Mouse (Mus musculus) heart, postnatal 0 days (tissue): ENCODE measurements around the gene Capn5. TPM values are rescaled to one million over a fixed set of nuclear protein-coding genes. Genes with fewer than 3 reads are reported as not detected.

ENCODE experiments used
- ATAC-seq: fragments of 200-750 bp; cut with Nextera tagmentation; 2 replicates; pipeline ENCODE4 v1.8.0; 2017; ENCODE audit warnings: low read depth, moderate number of reproducible peaks, moderate library complexity; ENCODE audit not compliant: insufficient read depth
- DNase-seq: peaks from one replicate; pipeline ENCODE4 v3.0.0-alpha.2; 2016; ENCODE audit warnings: low spot score
- H3K27ac ChIP-seq: fragments of 300-500 bp; sonication (generic); 2 replicates; pipeline ENCODE4 v1.5.1; 2014; ENCODE audit warnings: low read depth, mild to moderate bottlenecking
- H3K27me3 ChIP-seq: fragments of 300-500 bp; sonication (generic); 2 replicates; pipeline ENCODE4 v1.6.1; 2014; ENCODE audit warnings: low read length, mixed read lengths; ENCODE audit not compliant: control insufficient read depth, insufficient read depth
- H3K36me3 ChIP-seq: fragments of 300-500 bp; sonication (generic); replicated peaks from 2 replicates; pipeline ENCODE4 v1.6.1; 2014; ENCODE audit warnings: low read length, mixed read lengths; ENCODE audit not compliant: control insufficient read depth, insufficient read depth
- H3K4me1 ChIP-seq: fragments of 300-500 bp; sonication (generic); 2 replicates; pipeline ENCODE4 v1.6.1; 2014; ENCODE audit warnings: antibody characterized with exemption; ENCODE audit not compliant: control insufficient read depth, insufficient read depth
- H3K4me2 ChIP-seq: fragments of 300-500 bp; sonication (generic); 2 replicates; pipeline ENCODE4 v1.6.1; 2014; ENCODE audit warnings: low read depth, mild to moderate bottlenecking, low read length, moderate library complexity
- H3K4me3 ChIP-seq: fragments of 300-500 bp; sonication (generic); 2 replicates; pipeline ENCODE4 v1.5.1; 2014; ENCODE audit warnings: low read depth, low read length
- H3K9ac ChIP-seq: fragments of 300-500 bp; sonication (generic); replicated peaks from 2 replicates; pipeline ENCODE4 v1.6.1; 2014; ENCODE audit warnings: low read depth, low read length, mixed read lengths
- H3K9me3 ChIP-seq: fragments of 300-500 bp; sonication (generic); replicated peaks from 2 replicates; pipeline ENCODE4 v1.6.1; 2016; ENCODE audit warnings: low read length; ENCODE audit not compliant: control insufficient read depth
- CTCF ChIP-seq: IDR thresholded peaks from 2 replicates; pipeline ENCODE4 v1.5.1; 2016; ENCODE audit warnings: antibody characterized with exemption, control low read depth, low read depth
- EP300 ChIP-seq: IDR thresholded peaks from 2 replicates; pipeline ENCODE4 v1.6.1; 2016; ENCODE audit warnings: antibody characterized with exemption, low read depth
- WGBS: fragments of 180-500 bp; shearing (Covaris S2); extraction: QIAGEN DNeasy Blood & Tissue Kit; methylation state at CpG from one replicate; pipeline ENCODE4 v1.1.7; 2014; 5-methylcytosine and 5-hydroxymethylcytosine counted together
- polyA plus RNA-seq: library from polyadenylated mRNA; unstranded; fragments of >200 nt; fragmentation: Nextera tagmentation; extraction: Ambion mirVana; gene quantifications from 2 replicates; pipeline ENCODE4 v1.2.1, GENCODE M21; 2015
- total RNA-seq: library from RNA; depleted of rRNA; stranded (reverse); fragments of >200 nt; gene quantifications from 2 replicates; pipeline ENCODE4 v1.2.3, GENCODE M21; 2014; ENCODE audit warnings: low replicate concordance

Capn5 gene
- total and polyA plus RNA-seq, 2 experiments from 2014 or later: 1.1 to 5.6 TPM

- Histone ChIP-seq H3K27ac (no peak overlapping the region), H3K9ac (no peak overlapping the region), H3K36me3 (no peaks in the 10 kb centered on the region), H3K4me3 (no peak overlapping the region), H3K27me3 (peaks cover 3% of the 10 kb centered on the region; the same call in 1 of the 2 replicates), H3K4me2 (no peak overlapping the region), H3K4me1 (peaks cover 11% of the 10 kb centered on the region), H3K9me3 (no peaks in the 10 kb centered on the region)
- TF ChIP-seq CTCF (no peak), EP300 (no peak)
- WGBS: 18% methylated on average over 9 of the region's 9 CpGs
- no peak for DNase-seq
- ATAC-seq: no peak
Measured at GRCm38 (mm10) chr7:98139216-98139615, 38.9 kb downstream of the Capn5 start.

GRCm38 (mm10) chr7:98137995-98138394, 40.1 kb downstream of the Capn5 start:
- DNase-seq (no peak), ATAC-seq (no peak)
- 70% methylated on average over 2 of the region's 2 CpGs for WGBS
- H3K4me2 ChIP-seq: no peak overlapping the region
- no peak overlapping the region for H3K27ac ChIP-seq
- no peak overlapping the region for H3K4me3 ChIP-seq
- TF ChIP-seq EP300 (no peak), CTCF (no peak)
- H3K9me3 ChIP-seq: no peaks in the 10 kb centered on the region
- peaks cover 11% of the 10 kb centered on the region for H3K4me1 ChIP-seq
- H3K36me3 ChIP-seq: no peaks in the 10 kb centered on the region
- H3K27me3 ChIP-seq: no peaks in the 10 kb centered on the region
- no peak overlapping the region for H3K9ac ChIP-seq

- H3K9ac ChIP-seq: no peak overlapping the region
- 61% methylated on average over 3 of the region's 3 CpGs for WGBS
- H3K4me3 ChIP-seq: no peak overlapping the region
- no peak overlapping the region for H3K4me2 ChIP-seq
- DNase-seq (no peak), ATAC-seq (no peak)
- TF ChIP-seq EP300 (no peak), CTCF (no peak)
- H3K9me3 ChIP-seq: no peaks in the 10 kb centered on the region
- no peak overlapping the region for H3K27ac ChIP-seq
- H3K27me3 ChIP-seq: no peaks in the 10 kb centered on the region
- peaks cover 11% of the 10 kb centered on the region for H3K4me1 ChIP-seq
- no peaks in the 10 kb centered on the region for H3K36me3 ChIP-seq
Measured at GRCm38 (mm10) chr7:98137583-98137982, 40.5 kb downstream of the Capn5 start.

- Histone ChIP-seq H3K36me3 (no peaks in the 10 kb centered on the region), H3K9me3 (no peaks in the 10 kb centered on the region), H3K9ac (no peak overlapping the region), H3K4me1 (no peaks in the 10 kb centered on the region), H3K27ac (no peak overlapping the region), H3K4me3 (no peak overlapping the region), H3K27me3 (no peaks in the 10 kb centered on the region), H3K4me2 (no peak overlapping the region)
- ATAC-seq (no peak), DNase-seq (no peak)
- TF ChIP-seq CTCF: no peak
- no peak for TF ChIP-seq EP300
- WGBS: 86% methylated on average over 8 of the region's 8 CpGs
Measured at GRCm38 (mm10) chr7:98131751-98132150, 46.3 kb downstream of the Capn5 start.

GRCm38 (mm10) chr7:98125473-98125872, 52.6 kb downstream of the Capn5 start:
- no peaks in the 10 kb centered on the region for H3K27me3 ChIP-seq
- H3K4me1 ChIP-seq: peaks cover 3% of the 10 kb centered on the region; the same call in 1 of the 2 replicates
- no peak overlapping the region for H3K4me3 ChIP-seq
- H3K27ac ChIP-seq: no peak overlapping the region
- ATAC-seq: no peak; the same call in 1 of the 2 replicates
- no peak overlapping the region for H3K9ac ChIP-seq
- no peak for DNase-seq
- no peaks in the 10 kb centered on the region for H3K9me3 ChIP-seq
- H3K36me3 ChIP-seq: no peaks in the 10 kb centered on the region
- TF ChIP-seq EP300 (no peak), CTCF (peak; percentile 26)
- WGBS: 32% methylated on average over 5 of the region's 5 CpGs
- H3K4me2 ChIP-seq: no peak overlapping the region

GRCm38 (mm10) chr7:98124701-98125100, 53.4 kb downstream of the Capn5 start:
- Histone ChIP-seq H3K4me3 (no peak overlapping the region), H3K4me1 (peaks cover 3% of the 10 kb centered on the region; the same call in 1 of the 2 replicates), H3K4me2 (no peak overlapping the region), H3K9ac (no peak overlapping the region), H3K9me3 (no peaks in the 10 kb centered on the region), H3K27ac (no peak overlapping the region), H3K27me3 (no peaks in the 10 kb centered on the region), H3K36me3 (no peaks in the 10 kb centered on the region)
- ATAC-seq: no peak
- no peak for DNase-seq
- TF ChIP-seq CTCF: no peak
- whole genome bisulfite sequencing: 30% methylated on average over 5 of the region's 5 CpGs
